Mouse (Mus musculus): ENCODE results near the gene Kif2c. TPM values are rescaled to one million over a fixed set of nuclear protein-coding genes. Genes with fewer than 3 reads are reported as not detected.

The Kif2c gene
- polyA plus RNA-seq (2014; fragmentation: Nextera tagmentation; extraction: Ambion mirVana) = 53.4 and 59.0 TPM in 2 replicates

- H3K36me3 ChIP-seq (ENCODE audit: control insufficient read depth, insufficient read depth, low read length) = peaks cover 29% of the 10 kb centered on the region
- H3K4me2 ChIP-seq (ENCODE audit: low read length) = peak within 1 kb of the TSS; percentile 75
- peak within 1 kb of the TSS; percentile 86 for H3K4me3 ChIP-seq (ENCODE audit: low read depth, low read length)
- peak within 1 kb of the TSS; percentile 70; the same call in 1 of the 2 replicates for H3K27ac ChIP-seq (ENCODE audit: low read depth)
- ATAC-seq (replicated peaks; ENCODE audit: low FRiP score, low TSS enrichment, low read depth) (peak; percentile 91), DNase-seq (ENCODE audit: low spot score) (peak; percentile 99)
- peaks cover 13% of the 10 kb centered on the region for H3K4me1 ChIP-seq (replicated peaks; ENCODE audit: control insufficient read depth, insufficient read depth, low read length)
- H3K9ac ChIP-seq (ENCODE audit: low read length) = peak within 1 kb of the TSS; percentile 59
- no peaks in the 10 kb centered on the region for H3K9me3 ChIP-seq (ENCODE audit: control insufficient read depth, low read length)
- H3K27me3 ChIP-seq (replicated peaks; ENCODE audit: control insufficient read depth, insufficient read depth, low read length) = no peaks in the 10 kb centered on the region
- 1% methylated on average over 42 of the region's 42 CpGs for WGBS
Observed at GRCm38 (mm10) chr4:117181863-117182758, at the start of gene Kif2c. Gene Kif2c, minus strand, starts transcription at chr4:117182639.

GRCm38 (mm10) chr4:117231208-117231607 is 48.8 kb upstream of the Kif2c start:
- H3K27me3 ChIP-seq (replicated peaks; ENCODE audit: control insufficient read depth, insufficient read depth, low read length) = no peaks in the 10 kb centered on the region
- 68% methylated on average over 2 of the region's 2 CpGs for WGBS
- no peaks in the 10 kb centered on the region for H3K4me1 ChIP-seq (replicated peaks; ENCODE audit: control insufficient read depth, insufficient read depth, low read length)
- ATAC-seq (replicated peaks; ENCODE audit: low FRiP score, low TSS enrichment, low read depth) = no peak
- no peak overlapping the region for H3K27ac ChIP-seq (ENCODE audit: low read depth)
- no peaks in the 10 kb centered on the region for H3K9me3 ChIP-seq (ENCODE audit: control insufficient read depth, low read length)
- H3K9ac ChIP-seq (ENCODE audit: low read length) = no peak overlapping the region
- no peaks in the 10 kb centered on the region for H3K36me3 ChIP-seq (ENCODE audit: control insufficient read depth, insufficient read depth, low read length)
- DNase-seq (ENCODE audit: low spot score) = no peak
- no peak overlapping the region for H3K4me3 ChIP-seq (ENCODE audit: low read depth, low read length)
- no peak overlapping the region for H3K4me2 ChIP-seq (ENCODE audit: low read length)

GRCm38 (mm10) chr4:117230331-117230730 is 47.9 kb upstream of the Kif2c start:
- Histone ChIP-seq H3K4me1 (replicated peaks; ENCODE audit: control insufficient read depth, insufficient read depth, low read length) (no peaks in the 10 kb centered on the region), H3K36me3 (ENCODE audit: control insufficient read depth, insufficient read depth, low read length) (no peaks in the 10 kb centered on the region), H3K27ac (ENCODE audit: low read depth) (no peak overlapping the region), H3K9ac (ENCODE audit: low read length) (no peak overlapping the region), H3K27me3 (replicated peaks; ENCODE audit: control insufficient read depth, insufficient read depth, low read length) (no peaks in the 10 kb centered on the region), H3K4me3 (ENCODE audit: low read depth, low read length) (no peak overlapping the region), H3K4me2 (ENCODE audit: low read length) (no peak overlapping the region), H3K9me3 (ENCODE audit: control insufficient read depth, low read length) (no peaks in the 10 kb centered on the region)
- WGBS = 57% methylated on average over 10 of the region's 10 CpGs
- DNase-seq (ENCODE audit: low spot score) (no peak), ATAC-seq (replicated peaks; ENCODE audit: low FRiP score, low TSS enrichment, low read depth) (no peak)

GRCm38 (mm10) chr4:117229590-117229989 is 47.2 kb upstream of the Kif2c start:
- Histone ChIP-seq H3K4me1 (replicated peaks; ENCODE audit: control insufficient read depth, insufficient read depth, low read length) (no peaks in the 10 kb centered on the region), H3K4me2 (ENCODE audit: low read length) (no peak overlapping the region), H3K4me3 (ENCODE audit: low read depth, low read length) (no peak overlapping the region), H3K27me3 (replicated peaks; ENCODE audit: control insufficient read depth, insufficient read depth, low read length) (no peaks in the 10 kb centered on the region), H3K27ac (ENCODE audit: low read depth) (no peak overlapping the region), H3K9ac (ENCODE audit: low read length) (no peak overlapping the region), H3K9me3 (ENCODE audit: control insufficient read depth, low read length) (no peaks in the 10 kb centered on the region), H3K36me3 (ENCODE audit: control insufficient read depth, insufficient read depth, low read length) (no peaks in the 10 kb centered on the region)
- 49% methylated on average over 15 of the region's 15 CpGs for WGBS
- ATAC-seq (replicated peaks; ENCODE audit: low FRiP score, low TSS enrichment, low read depth) (no peak), DNase-seq (ENCODE audit: low spot score) (no peak)

GRCm38 (mm10) chr4:117225250-117225649 is 42.8 kb upstream of the Kif2c start:
- no peak for ATAC-seq (replicated peaks; ENCODE audit: low FRiP score, low TSS enrichment, low read depth)
- no peak overlapping the region for H3K4me3 ChIP-seq (ENCODE audit: low read depth, low read length)

GRCm38 (mm10) chr4:117224122-117224521 is 41.7 kb upstream of the Kif2c start:
- no peak for DNase-seq (ENCODE audit: low spot score)
- ATAC-seq (replicated peaks; ENCODE audit: low FRiP score, low TSS enrichment, low read depth) = no peak
- no peaks in the 10 kb centered on the region for H3K9me3 ChIP-seq (ENCODE audit: control insufficient read depth, low read length)
- no peaks in the 10 kb centered on the region for H3K4me1 ChIP-seq (replicated peaks; ENCODE audit: control insufficient read depth, insufficient read depth, low read length)
- H3K4me3 ChIP-seq (ENCODE audit: low read depth, low read length) = no peak overlapping the region
- no peak overlapping the region for H3K4me2 ChIP-seq (ENCODE audit: low read length)
- H3K9ac ChIP-seq (ENCODE audit: low read length) = no peak overlapping the region
- no peak overlapping the region for H3K27ac ChIP-seq (ENCODE audit: low read depth)
- H3K27me3 ChIP-seq (replicated peaks; ENCODE audit: control insufficient read depth, insufficient read depth, low read length) = no peaks in the 10 kb centered on the region
- no peaks in the 10 kb centered on the region for H3K36me3 ChIP-seq (ENCODE audit: control insufficient read depth, insufficient read depth, low read length)
- WGBS = 79% methylated on average over 8 of the region's 8 CpGs

More at GRCm38 (mm10) chr4:117225250-117225649, 42.8 kb upstream of the Kif2c start:
- no peak overlapping the region for H3K27ac ChIP-seq (ENCODE audit: low read depth)
- no peaks in the 10 kb centered on the region for H3K27me3 ChIP-seq (replicated peaks; ENCODE audit: control insufficient read depth, insufficient read depth, low read length)
- DNase-seq (ENCODE audit: low spot score) = no peak
- H3K4me1 ChIP-seq (replicated peaks; ENCODE audit: control insufficient read depth, insufficient read depth, low read length) = no peaks in the 10 kb centered on the region
- no peaks in the 10 kb centered on the region for H3K9me3 ChIP-seq (ENCODE audit: control insufficient read depth, low read length)
- no peak overlapping the region for H3K9ac ChIP-seq (ENCODE audit: low read length)
- no peaks in the 10 kb centered on the region for H3K36me3 ChIP-seq (ENCODE audit: control insufficient read depth, insufficient read depth, low read length)
- H3K4me2 ChIP-seq (ENCODE audit: low read length) = no peak overlapping the region

GRCm38 (mm10) chr4:117223001-117223400 is 40.6 kb upstream of the Kif2c start:
- no peak for DNase-seq (ENCODE audit: low spot score)
- H3K27me3 ChIP-seq (replicated peaks; ENCODE audit: control insufficient read depth, insufficient read depth, low read length) = no peaks in the 10 kb centered on the region
- ATAC-seq (replicated peaks; ENCODE audit: low FRiP score, low TSS enrichment, low read depth) = no peak
- H3K4me1 ChIP-seq (replicated peaks; ENCODE audit: control insufficient read depth, insufficient read depth, low read length) = 0 out of 2 replicates have a peak, but pooled peaks cover 3% of the 10 kb centered on the region
- no peaks in the 10 kb centered on the region for H3K9me3 ChIP-seq (ENCODE audit: control insufficient read depth, low read length)
- H3K4me2 ChIP-seq (ENCODE audit: low read length) = no peak overlapping the region
- no peak overlapping the region for H3K9ac ChIP-seq (ENCODE audit: low read length)
- H3K36me3 ChIP-seq (ENCODE audit: control insufficient read depth, insufficient read depth, low read length) = no peaks in the 10 kb centered on the region
- WGBS = 28% methylated on average over 5 of the region's 5 CpGs
- no peak overlapping the region for H3K27ac ChIP-seq (ENCODE audit: low read depth)
- H3K4me3 ChIP-seq (ENCODE audit: low read depth, low read length) = no peak overlapping the region

- Histone ChIP-seq H3K4me1 (replicated peaks; ENCODE audit: control insufficient read depth, insufficient read depth, low read length) (0 out of 2 replicates have a peak, but pooled peaks cover 3% of the 10 kb centered on the region), H3K4me3 (ENCODE audit: low read depth, low read length) (no peak overlapping the region), H3K27ac (ENCODE audit: low read depth) (no peak overlapping the region), H3K9me3 (ENCODE audit: control insufficient read depth, low read length) (no peaks in the 10 kb centered on the region), H3K9ac (ENCODE audit: low read length) (no peak overlapping the region), H3K4me2 (ENCODE audit: low read length) (no peak overlapping the region), H3K27me3 (replicated peaks; ENCODE audit: control insufficient read depth, insufficient read depth, low read length) (no peaks in the 10 kb centered on the region), H3K36me3 (ENCODE audit: control insufficient read depth, insufficient read depth, low read length) (no peaks in the 10 kb centered on the region)
- 86% methylated on average over 9 of the region's 9 CpGs for WGBS
- no peak for DNase-seq (ENCODE audit: low spot score)
- no peak for ATAC-seq (replicated peaks; ENCODE audit: low FRiP score, low TSS enrichment, low read depth)
Observed at GRCm38 (mm10) chr4:117221836-117222235, 39.4 kb upstream of the Kif2c start.

Data from intestine, embryonic 14.5 days (tissue).